Mouse (Mus musculus): ENCODE results near the gene Fam19a1.
A peak's percentile ranks its signal among the peaks of the same experiment; 100 is the strongest.

GRCm38 (mm10) chr6:96432397-96432796, 319.4 kb downstream of the Fam19a1 start:
- TF ChIP-seq CTCF (IDR thresholded peaks at IDR 0.05) = peak; percentile 70
- no peak for TF ChIP-seq EP300 (IDR thresholded peaks at IDR 0.05)

Data from lung, postnatal 0 days (tissue).